Mouse (Mus musculus) brain, embryonic 18.5 days (tissue): ENCODE data around the gene Gm48552.

Experiments
- DNase-seq: peaks from one replicate; pipeline ENCODE4 v3.0.0-alpha.2; 2012; ENCODE audit warnings: low read depth, low spot score

Gene Gm48552

GRCm38 (mm10) chr10:81385603-81386306 is 3.0 kb upstream of the Gm48552 start:
- DNase-seq, result no peak

- DNase-seq, result no peak
Observed at GRCm38 (mm10) chr10:81387716-81388115, 1.1 kb upstream of the Gm48552 start.

GRCm38 (mm10) chr10:81389373-81389772 is 568 bp downstream of the Gm48552 start:
- DNase-seq, result no peak

- no peak for DNase-seq
Observed at GRCm38 (mm10) chr10:81389801-81390677, 1.2 kb downstream of the Gm48552 start.

GRCm38 (mm10) chr10:81390678-81390965 is 1.8 kb downstream of the Gm48552 start:
- DNase-seq, result no peak

- DNase-seq, result no peak
Observed at GRCm38 (mm10) chr10:81392270-81392669, 3.5 kb downstream of the Gm48552 start.

- DNase-seq, result no peak
Observed at GRCm38 (mm10) chr10:81392781-81393185, 4.0 kb downstream of the Gm48552 start, which contains the start of gene Smim24. TSS of gene Smim24 (plus strand) at chr10:81393051.

- no peak for DNase-seq
Observed at GRCm38 (mm10) chr10:81393456-81394063, 4.8 kb downstream of the Gm48552 start.

- DNase-seq, result no peak
Observed at GRCm38 (mm10) chr10:81395127-81395526, 6.3 kb downstream of the Gm48552 start.

- DNase-seq, result no peak
Observed at GRCm38 (mm10) chr10:81395865-81396264, 7.1 kb downstream of the Gm48552 start.

GRCm38 (mm10) chr10:81396749-81397148 is 7.9 kb downstream of the Gm48552 start:
- DNase-seq, result no peak

- no peak for DNase-seq
Observed at GRCm38 (mm10) chr10:81399296-81399695, 10.5 kb downstream of the Gm48552 start.

GRCm38 (mm10) chr10:81399798-81400308 is 11.0 kb downstream of the Gm48552 start:
- no peak for DNase-seq

- no peak for DNase-seq
Observed at GRCm38 (mm10) chr10:81400371-81401204, 11.8 kb downstream of the Gm48552 start.

GRCm38 (mm10) chr10:81401205-81401520 is 12.4 kb downstream of the Gm48552 start:
- DNase-seq, result no peak

- no peak for DNase-seq
Observed at GRCm38 (mm10) chr10:81401521-81402226, 12.9 kb downstream of the Gm48552 start.

GRCm38 (mm10) chr10:81402227-81402765 is 13.5 kb downstream of the Gm48552 start:
- no peak for DNase-seq

GRCm38 (mm10) chr10:81403511-81403910 is 14.7 kb downstream of the Gm48552 start:
- DNase-seq, result no peak

GRCm38 (mm10) chr10:81404082-81404481 is 15.3 kb downstream of the Gm48552 start:
- no peak for DNase-seq

GRCm38 (mm10) chr10:81404720-81405119 is 15.9 kb downstream of the Gm48552 start:
- no peak for DNase-seq
